Mouse (Mus musculus) mouse embryonic stem cell (cell line): ENCODE data around the gene Nedd9.

Experiments used
- in situ Hi-C, 2 experiments: fragments of 300-500 bp; cut with MboI; formaldehyde crosslinking; loops; 1 replicate in 1 of 2; 3 replicates in 1 of 2; pipeline ENCODE4 v1.14.3; 2019 to 2020; ENCODE audit warnings: low sequenced_read_pairs in 2 of 2, low pct_unique_long_range_greater_than_20kb in 1 of 2, mixed read lengths in 1 of 2; ENCODE audit not compliant: unreplicated experiment in 1 of 2

Gene Nedd9

GRCm38 (mm10) chr13:41336260-41336659, 150.9 kb downstream of the Nedd9 start:
- in situ Hi-C loops: no loop called here

GRCm38 (mm10) chr13:41335767-41336166, 151.4 kb downstream of the Nedd9 start:
- in situ Hi-C loops: no loop called here

- in situ Hi-C loops: no loop called here
Observed at GRCm38 (mm10) chr13:41334641-41335000, 152.5 kb downstream of the Nedd9 start.

- in situ Hi-C loops: no loop called here
Observed at GRCm38 (mm10) chr13:41333889-41334640, 153.1 kb downstream of the Nedd9 start.

- in situ Hi-C loops: no loop called here
Observed at GRCm38 (mm10) chr13:41331671-41332340, 155.4 kb downstream of the Nedd9 start.

- in situ Hi-C loops: no loop called here
Observed at GRCm38 (mm10) chr13:41330589-41331345, 156.4 kb downstream of the Nedd9 start.

- in situ Hi-C loops: no loop called here
Observed at GRCm38 (mm10) chr13:41330051-41330450, 157.1 kb downstream of the Nedd9 start.

- in situ Hi-C loops: no loop called here
Observed at GRCm38 (mm10) chr13:41328481-41328880, 158.7 kb downstream of the Nedd9 start.

- in situ Hi-C loops: no loop called here
Observed at GRCm38 (mm10) chr13:41327546-41327945, 159.6 kb downstream of the Nedd9 start.

GRCm38 (mm10) chr13:41326134-41326533, 161.0 kb downstream of the Nedd9 start:
- in situ Hi-C loops: no loop called here

- in situ Hi-C loops: no loop called here
Observed at GRCm38 (mm10) chr13:41325346-41325745, 161.8 kb downstream of the Nedd9 start.

GRCm38 (mm10) chr13:41324631-41325030, 162.5 kb downstream of the Nedd9 start:
- in situ Hi-C loops: no loop called here

GRCm38 (mm10) chr13:41321433-41321832, 165.7 kb downstream of the Nedd9 start:
- in situ Hi-C loops: no loop called here

GRCm38 (mm10) chr13:41320749-41321148, 166.4 kb downstream of the Nedd9 start:
- in situ Hi-C loops: no loop called here

- in situ Hi-C loops: no loop called here
Observed at GRCm38 (mm10) chr13:41302716-41303115, 184.4 kb downstream of the Nedd9 start.

- in situ Hi-C loops: no loop called here
Observed at GRCm38 (mm10) chr13:41300037-41300436, 187.1 kb downstream of the Nedd9 start.

- in situ Hi-C loops: no loop called here
Observed at GRCm38 (mm10) chr13:41298996-41299395, 188.2 kb downstream of the Nedd9 start.

- in situ Hi-C loops: no loop called here
Observed at GRCm38 (mm10) chr13:41298533-41298932, 188.6 kb downstream of the Nedd9 start.

GRCm38 (mm10) chr13:41296396-41296795, 190.8 kb downstream of the Nedd9 start:
- in situ Hi-C loops: no loop called here
